Mouse (Mus musculus) limb, embryonic 10.5 days (tissue): ENCODE results near the gene Fars2. TPM values are rescaled to one million over a fixed set of nuclear protein-coding genes. Genes with fewer than 3 reads are reported as not detected.
A peak's percentile ranks its signal among the peaks of the same experiment; 100 is the strongest.

ENCODE experiments used
- DNase-seq: peaks from one replicate; pipeline ENCODE4 v3.0.0-alpha.2; 2017; ENCODE audit warnings: low spot score
- H3K27ac ChIP-seq: fragments of 300-500 bp; sonication (generic); 2 replicates; pipeline ENCODE4 v1.5.1; 2016; ENCODE audit warnings: mild to moderate bottlenecking
- H3K27me3 ChIP-seq: fragments of 300-500 bp; sonication (generic); 2 replicates; pipeline ENCODE4 v1.6.1; 2016; ENCODE audit warnings: low read depth, mild to moderate bottlenecking; ENCODE audit not compliant: poor library complexity, severe bottlenecking
- H3K36me3 ChIP-seq: fragments of 300-500 bp; sonication (generic); 2 replicates; pipeline ENCODE4 v1.6.1; 2016; ENCODE audit warnings: mild to moderate bottlenecking, moderate library complexity
- H3K4me1 ChIP-seq: fragments of 300-500 bp; sonication (generic); 2 replicates; pipeline ENCODE4 v1.6.1; 2016
- H3K4me3 ChIP-seq: fragments of 300-500 bp; sonication (generic); 2 replicates; pipeline ENCODE4 v1.5.1; 2016; ENCODE audit warnings: mild to moderate bottlenecking, moderate library complexity
- H3K9me3 ChIP-seq: fragments of 300-500 bp; sonication (generic); replicated peaks from 2 replicates; pipeline ENCODE4 v1.6.1; 2016; ENCODE audit warnings: mild to moderate bottlenecking
- WGBS: fragments of 180-500 bp; shearing (Covaris S2); methylation state at CpG from one replicate; pipeline ENCODE4 v1.1.7; 2016; 5-methylcytosine and 5-hydroxymethylcytosine counted together
- polyA plus RNA-seq: library from polyadenylated mRNA; unstranded; fragments of >200 nt; fragmentation: Nextera tagmentation; extraction: Ambion mirVana; gene quantifications from 2 replicates; pipeline ENCODE4 v1.2.1, GENCODE M21; 2016

Gene Fars2
- polyA plus RNA-seq = 23.3 and 24.3 TPM in 2 replicates

DNA sequence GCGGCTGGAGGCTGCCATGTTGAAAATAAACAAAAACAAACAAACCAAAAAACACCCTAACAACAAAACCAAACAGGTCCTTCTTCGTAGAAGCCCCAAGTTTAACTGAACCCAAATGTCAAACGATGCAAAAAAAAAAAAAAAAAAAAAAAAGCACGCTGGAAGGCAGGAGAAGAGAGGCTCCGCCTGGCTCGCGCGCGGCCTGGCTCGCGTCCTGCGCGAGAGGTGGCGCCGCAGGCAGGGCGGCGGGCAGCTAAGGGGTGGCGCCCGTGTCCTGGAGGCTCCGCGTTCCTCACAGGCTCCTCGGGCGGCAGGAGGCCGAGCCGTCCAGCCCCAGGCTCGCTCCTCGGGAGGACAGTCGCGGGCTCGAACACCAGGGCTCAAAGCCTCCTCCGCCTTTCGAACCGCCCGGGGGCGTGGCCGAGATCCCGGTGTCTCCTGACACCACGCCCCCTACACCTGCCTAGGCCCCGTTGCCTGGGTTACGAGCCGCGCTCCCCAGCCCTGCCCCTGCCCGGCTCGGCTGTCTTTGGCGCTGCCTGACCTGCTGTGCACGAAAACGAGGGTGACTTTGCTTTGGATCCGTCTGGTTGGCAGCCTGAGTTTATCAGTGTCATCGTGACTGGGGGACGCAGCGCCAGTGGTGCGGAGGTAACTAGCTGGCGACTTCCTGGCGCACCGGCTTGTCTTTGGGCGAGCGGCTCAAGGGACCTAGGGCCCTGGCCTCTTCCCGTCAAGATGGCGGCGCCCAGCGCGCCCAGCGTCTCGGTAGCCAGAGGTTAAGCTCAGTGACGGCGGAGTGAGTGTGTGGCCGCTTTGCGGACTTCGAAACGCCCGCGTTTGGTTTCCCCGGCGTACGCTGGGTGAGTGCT lies at the start of gene Fars2, which contains the start of gene Lyrm4:
Fars2 (plus strand) TSS at position 270 of the 872 bp plus-strand sequence.
Lyrm4 (minus strand) TSS at position 384 of the 872 bp plus-strand sequence.
- H3K27me3 ChIP-seq = no peaks in the 10 kb centered on the region
- under 1% methylated on average over 73 of the region's 75 CpGs for WGBS

DNA sequence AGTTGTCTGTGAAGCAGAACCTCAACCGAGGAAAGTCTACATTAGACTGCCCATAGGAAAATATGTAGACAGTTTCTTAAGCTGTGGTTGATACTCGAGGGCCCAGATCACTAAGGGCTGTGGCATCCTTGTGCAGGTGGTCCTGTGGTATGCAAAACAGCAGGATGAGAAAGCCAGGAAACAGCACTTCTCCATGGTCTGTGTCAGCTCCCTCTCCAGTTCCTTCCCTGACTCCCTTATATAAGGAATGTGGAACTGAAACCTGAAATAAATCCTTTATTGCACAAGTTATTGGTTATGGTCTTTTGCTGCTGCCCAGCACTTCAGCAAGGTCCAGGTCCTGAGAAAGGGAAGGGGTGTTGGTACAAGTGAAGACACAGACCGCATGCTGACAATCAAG lies 42.7 kb upstream of the Fars2 start:
- Histone ChIP-seq H3K4me3 (no peak overlapping the region), H3K27me3 (no peaks in the 10 kb centered on the region), H3K27ac (no peak overlapping the region), H3K4me1 (no peaks in the 10 kb centered on the region), H3K9me3 (no peaks in the 10 kb centered on the region), H3K36me3 (no peaks in the 10 kb centered on the region)
- WGBS = 85% methylated on average over 3 of the region's 3 CpGs
- DNase-seq = no peak

More for the DNA sequence above, at the start of gene Fars2, which contains the start of gene Lyrm4:
- peak within 1 kb of the TSS; percentile 95 for H3K27ac ChIP-seq
- no peaks in the 10 kb centered on the region for H3K9me3 ChIP-seq
- H3K36me3 ChIP-seq = no peaks in the 10 kb centered on the region
- DNase-seq = peak; percentile 98
- peak within 1 kb of the TSS; percentile 81 for H3K4me3 ChIP-seq
- peaks cover 13% of the 10 kb centered on the region; the same call in 1 of the 2 replicates for H3K4me1 ChIP-seq

DNA sequence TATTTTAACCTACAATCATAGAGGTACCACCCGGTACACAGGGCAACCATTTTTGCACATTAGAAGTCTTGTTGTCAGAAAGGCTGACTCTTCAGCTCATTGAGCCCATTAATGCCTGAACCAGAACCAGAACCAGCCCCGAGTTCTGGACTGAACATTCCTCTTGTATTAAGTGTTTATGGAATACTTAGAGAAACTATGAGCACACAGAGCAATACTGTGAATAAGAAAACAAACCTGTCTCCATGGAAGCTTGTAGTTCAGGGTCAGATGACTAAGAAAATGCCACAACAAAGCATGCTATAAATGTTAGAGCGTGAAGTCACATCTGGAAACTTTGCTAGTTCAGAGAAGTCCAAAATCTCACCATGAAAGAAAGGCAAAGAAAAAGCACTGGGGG lies 35.6 kb upstream of the Fars2 start:
- no peak for DNase-seq
- Histone ChIP-seq H3K27me3 (no peaks in the 10 kb centered on the region), H3K4me1 (no peaks in the 10 kb centered on the region), H3K4me3 (no peak overlapping the region), H3K27ac (no peak overlapping the region), H3K9me3 (no peaks in the 10 kb centered on the region), H3K36me3 (no peaks in the 10 kb centered on the region)
- 91% methylated on average over 3 of the region's 3 CpGs for WGBS

DNA sequence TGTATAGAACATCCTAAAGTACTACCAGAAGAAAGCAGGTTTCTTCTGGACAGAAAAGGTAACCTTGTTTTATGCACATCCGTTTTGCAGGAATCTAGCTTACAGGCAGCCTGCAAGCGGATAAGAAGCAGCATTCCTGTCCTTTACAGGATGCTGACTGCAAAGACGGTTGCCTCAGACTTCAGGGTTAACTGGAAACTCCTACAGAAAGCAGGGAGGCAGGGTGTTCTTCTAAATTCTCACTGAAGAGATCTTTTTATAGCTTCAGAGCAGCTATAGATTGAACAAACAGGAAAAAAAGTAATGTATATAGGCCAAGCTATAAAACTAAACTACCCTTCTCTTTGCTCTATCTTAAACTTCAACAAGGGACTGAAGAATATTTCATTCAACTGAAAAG lies 32.5 kb upstream of the Fars2 start:
- no peaks in the 10 kb centered on the region for H3K27me3 ChIP-seq
- H3K9me3 ChIP-seq = no peaks in the 10 kb centered on the region
- H3K4me3 ChIP-seq = no peak overlapping the region
- H3K36me3 ChIP-seq = no peaks in the 10 kb centered on the region
- no peak overlapping the region for H3K27ac ChIP-seq
- no peaks in the 10 kb centered on the region for H3K4me1 ChIP-seq
- no peak for DNase-seq
- WGBS = 85% methylated on average over 3 of the region's 3 CpGs

DNA sequence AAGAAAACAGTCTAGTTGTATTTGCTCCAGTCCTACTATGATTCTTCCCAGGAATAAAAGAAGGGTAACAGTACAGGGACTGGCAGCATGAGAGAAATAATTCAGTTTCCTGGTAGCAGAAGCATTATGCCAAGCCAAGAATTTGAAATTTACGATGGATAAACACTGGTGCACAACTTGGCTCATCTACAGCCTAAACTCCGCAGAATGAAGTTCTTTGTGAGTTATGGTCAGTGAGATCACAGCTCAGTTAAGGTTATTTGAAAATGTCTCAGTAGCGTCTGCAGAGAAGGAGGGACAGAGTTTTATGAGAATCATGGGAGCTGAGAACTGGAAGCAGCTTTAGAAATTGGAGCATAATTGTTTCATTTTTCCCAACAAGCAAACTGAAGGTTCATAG lies 31.2 kb upstream of the Fars2 start:
- H3K36me3 ChIP-seq = no peaks in the 10 kb centered on the region
- no peaks in the 10 kb centered on the region for H3K9me3 ChIP-seq
- no peak overlapping the region for H3K27ac ChIP-seq
- H3K27me3 ChIP-seq = no peaks in the 10 kb centered on the region
- WGBS = 93% methylated on average over 3 of the region's 3 CpGs
- H3K4me3 ChIP-seq = no peak overlapping the region
- no peaks in the 10 kb centered on the region for H3K4me1 ChIP-seq
- DNase-seq = no peak

DNA sequence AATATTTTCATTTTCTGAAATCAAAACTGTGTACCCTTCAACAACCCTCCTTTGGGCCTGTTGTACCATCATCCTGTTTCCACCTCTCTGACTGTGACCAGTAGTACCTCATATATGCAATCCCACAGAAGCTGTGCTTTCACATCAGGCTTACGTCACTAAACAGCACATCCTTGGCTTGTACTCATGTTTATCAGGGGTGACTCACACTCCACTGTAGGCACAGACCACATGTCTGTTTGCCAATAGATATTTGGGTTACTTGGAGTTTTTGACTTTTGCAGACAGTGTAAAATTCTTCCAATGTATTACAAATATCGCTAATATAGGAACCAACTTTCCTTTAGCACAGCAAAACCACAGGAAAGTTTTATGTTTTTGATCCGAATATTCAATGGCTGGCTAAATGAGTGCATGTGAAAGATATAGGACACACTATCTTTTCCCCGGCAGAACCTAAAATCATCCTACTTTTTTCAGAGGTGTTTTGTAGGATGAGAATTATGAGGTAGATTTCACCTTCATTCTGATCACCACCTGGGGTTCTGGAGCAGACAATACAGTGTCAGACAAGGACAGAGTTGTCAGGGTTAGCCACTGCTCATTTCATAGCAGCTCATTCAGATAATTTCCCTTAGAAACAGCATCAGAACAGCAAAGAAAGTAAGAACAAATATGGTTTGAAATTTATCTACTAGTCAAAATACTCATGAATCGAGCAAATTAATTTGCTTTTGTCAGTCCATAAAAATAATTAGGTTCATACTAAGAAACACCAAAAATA lies 30.4 kb upstream of the Fars2 start:
- Histone ChIP-seq H3K27ac (no peak overlapping the region), H3K27me3 (no peaks in the 10 kb centered on the region), H3K4me1 (no peaks in the 10 kb centered on the region), H3K36me3 (no peaks in the 10 kb centered on the region), H3K9me3 (no peaks in the 10 kb centered on the region), H3K4me3 (no peak overlapping the region)
- DNase-seq = no peak
- 92% methylated on average over 5 of the region's 5 CpGs for WGBS

DNA sequence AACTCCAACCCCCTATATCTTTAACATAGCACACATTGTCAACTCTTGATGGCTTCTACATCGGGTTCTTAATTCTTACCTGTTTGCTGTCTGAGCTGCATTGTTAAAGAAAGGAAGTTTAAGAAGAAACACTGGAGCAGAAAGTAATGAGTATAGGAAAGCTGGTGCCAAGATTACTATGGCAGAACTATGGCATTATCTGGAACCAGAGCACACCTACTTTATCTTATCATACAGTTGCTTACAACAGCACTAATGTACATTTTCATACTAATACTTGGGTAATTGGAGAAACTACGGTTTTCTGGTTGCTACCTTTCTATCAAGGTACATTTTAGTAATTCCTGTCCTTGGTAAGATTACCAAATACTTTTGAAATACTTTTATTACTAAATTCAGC lies 29.8 kb upstream of the Fars2 start:
- no peak overlapping the region for H3K27ac ChIP-seq
- H3K27me3 ChIP-seq = no peaks in the 10 kb centered on the region
- no peak overlapping the region for H3K4me3 ChIP-seq
- H3K36me3 ChIP-seq = no peaks in the 10 kb centered on the region
- no peaks in the 10 kb centered on the region for H3K4me1 ChIP-seq
- 88% methylated on average over 2 of the region's 2 CpGs for WGBS
- DNase-seq = no peak
- no peaks in the 10 kb centered on the region for H3K9me3 ChIP-seq

DNA sequence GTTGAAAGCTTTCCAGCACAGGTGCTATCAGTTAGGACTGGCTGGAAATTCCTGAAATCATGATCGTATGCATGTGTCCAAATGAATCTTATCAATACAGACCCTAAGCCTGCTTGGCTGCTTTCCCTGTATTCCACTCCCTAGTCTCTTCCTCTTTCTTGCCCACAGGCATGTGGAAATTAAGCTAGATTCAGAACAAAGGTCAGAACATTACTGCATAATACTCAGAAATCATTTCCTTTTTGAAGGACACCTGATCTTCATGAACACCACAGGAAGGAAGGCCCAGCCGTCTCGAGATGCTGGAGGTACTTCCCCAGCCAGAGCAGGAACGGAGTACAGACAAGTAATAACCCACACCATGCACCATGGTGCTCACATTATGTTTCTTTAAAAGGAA lies 29.0 kb upstream of the Fars2 start:
- WGBS = 91% methylated on average over 4 of the region's 4 CpGs
- Histone ChIP-seq H3K9me3 (no peaks in the 10 kb centered on the region), H3K4me3 (no peak overlapping the region), H3K27ac (no peak overlapping the region), H3K27me3 (no peaks in the 10 kb centered on the region), H3K36me3 (no peaks in the 10 kb centered on the region), H3K4me1 (no peaks in the 10 kb centered on the region)
- no peak for DNase-seq

DNA sequence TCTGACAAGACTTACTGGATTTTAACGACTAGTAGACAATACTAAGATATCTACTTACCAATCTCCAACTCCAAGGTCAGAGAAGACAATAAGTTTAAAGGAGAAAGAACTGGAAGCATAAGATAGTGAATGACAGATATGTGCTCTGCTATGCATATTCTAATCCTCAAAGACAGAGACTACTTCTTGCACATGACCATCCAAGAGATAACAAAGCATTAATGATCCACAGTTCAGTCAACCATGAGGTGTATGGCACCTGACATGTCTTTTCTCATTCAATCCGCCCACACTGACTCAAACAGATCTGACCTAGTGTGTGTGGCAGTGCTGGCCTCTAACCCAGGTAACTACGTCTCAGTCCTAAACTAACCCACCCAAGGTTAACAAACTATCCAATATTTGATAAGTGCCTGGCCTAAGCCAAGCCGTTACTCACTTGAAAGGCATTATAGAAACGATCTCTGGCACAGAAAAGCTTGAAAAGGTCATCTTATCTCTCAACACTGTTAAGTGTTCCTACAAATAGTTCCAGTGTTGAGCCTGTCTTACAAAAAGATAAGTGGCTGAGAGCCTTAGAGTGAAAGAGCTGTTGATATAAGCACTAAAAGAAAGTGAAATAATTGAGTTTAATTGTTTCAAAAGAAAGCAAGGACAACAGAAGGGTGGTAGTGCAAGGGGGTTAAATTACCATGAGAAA lies 20.4 kb upstream of the Fars2 start:
- no peak for DNase-seq
- Histone ChIP-seq H3K4me3 (no peak overlapping the region), H3K27me3 (no peaks in the 10 kb centered on the region), H3K4me1 (no peaks in the 10 kb centered on the region), H3K27ac (no peak overlapping the region), H3K9me3 (no peaks in the 10 kb centered on the region), H3K36me3 (no peaks in the 10 kb centered on the region)
- 89% methylated on average over 5 of the region's 5 CpGs for WGBS

DNA sequence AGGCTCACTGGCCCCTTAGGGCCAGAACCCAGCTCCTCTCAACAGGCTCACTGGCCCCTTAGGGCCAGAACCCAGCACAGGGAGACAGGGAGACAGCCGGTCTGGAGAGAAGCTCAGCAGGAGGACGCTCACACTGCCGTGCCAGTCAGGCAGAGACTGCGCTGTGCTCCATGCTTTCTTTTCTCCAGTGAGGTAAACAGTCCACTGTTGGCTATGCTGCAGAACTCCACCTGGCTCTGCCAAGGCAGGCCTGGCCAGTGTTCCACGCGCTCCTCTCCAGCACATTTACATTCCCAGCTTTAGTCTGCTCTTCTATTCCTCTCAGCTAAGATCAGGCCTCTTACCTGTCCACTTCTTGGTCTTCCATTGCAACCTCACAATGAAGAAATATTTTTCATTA lies 11.6 kb upstream of the Fars2 start:
- no peaks in the 10 kb centered on the region for H3K36me3 ChIP-seq
- H3K4me1 ChIP-seq = no peaks in the 10 kb centered on the region
- H3K27me3 ChIP-seq = no peaks in the 10 kb centered on the region
- no peak for DNase-seq
- no peak overlapping the region for H3K4me3 ChIP-seq
- no peak overlapping the region for H3K27ac ChIP-seq
- WGBS = 83% methylated on average over 6 of the region's 6 CpGs
- no peaks in the 10 kb centered on the region for H3K9me3 ChIP-seq

DNA sequence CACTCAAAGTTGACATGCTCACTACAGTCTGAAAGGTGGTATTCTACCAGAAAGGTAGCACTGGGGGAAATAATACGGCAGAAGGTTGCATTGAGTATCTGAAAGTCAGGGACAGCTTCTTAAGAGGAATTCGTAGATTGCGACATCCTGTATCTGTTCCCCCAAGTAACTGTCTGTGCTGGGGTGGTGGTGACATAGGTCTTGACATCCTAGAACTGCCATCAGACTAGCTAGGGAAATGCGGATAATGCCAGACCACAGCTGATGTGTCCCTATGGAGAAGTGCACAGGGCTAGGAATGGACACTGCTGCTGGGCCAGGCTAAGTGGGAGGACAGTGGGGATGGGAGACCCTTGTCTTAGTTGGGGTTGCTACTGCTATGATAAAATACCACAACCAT lies 8.7 kb upstream of the Fars2 start:
- Histone ChIP-seq H3K9me3 (no peaks in the 10 kb centered on the region), H3K4me3 (no peak overlapping the region), H3K27ac (no peak overlapping the region), H3K36me3 (no peaks in the 10 kb centered on the region), H3K4me1 (no peaks in the 10 kb centered on the region), H3K27me3 (no peaks in the 10 kb centered on the region)
- over 99% methylated on average over 4 of the region's 4 CpGs for WGBS
- DNase-seq = no peak

DNA sequence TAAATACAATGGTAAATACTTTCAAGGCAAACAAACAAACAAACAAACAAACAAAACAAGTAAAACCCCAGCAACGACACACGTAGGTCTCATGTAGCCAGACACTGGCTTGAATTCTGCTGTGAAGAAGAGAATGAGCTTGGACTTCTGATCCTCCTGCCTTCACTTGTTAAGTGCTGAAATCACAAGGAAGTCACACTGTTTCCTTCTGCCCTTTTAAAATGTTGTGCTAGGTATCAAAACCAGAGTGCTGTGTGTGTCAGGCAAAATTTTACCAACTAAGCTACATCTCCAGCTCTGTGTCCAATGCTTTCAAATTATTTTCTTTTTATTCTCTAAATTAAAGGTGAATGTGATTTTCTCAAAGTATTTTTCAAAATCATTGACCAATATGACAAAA lies 5.9 kb upstream of the Fars2 start:
- Histone ChIP-seq H3K9me3 (no peaks in the 10 kb centered on the region), H3K27ac (no peak overlapping the region), H3K27me3 (no peaks in the 10 kb centered on the region), H3K36me3 (no peaks in the 10 kb centered on the region), H3K4me1 (0 out of 2 replicates have a peak, but pooled peaks cover under 1% of the 10 kb centered on the region), H3K4me3 (no peak overlapping the region)
- 93% methylated on average over 2 of the region's 2 CpGs for WGBS
- DNase-seq = no peak
